Mouse (Mus musculus) forebrain, postnatal 0 days (tissue): Measurements from ENCODE around the gene Cacna2d1. TPM values are rescaled to one million over a fixed set of nuclear protein-coding genes. Genes with fewer than 3 reads are reported as not detected.

Experiments
- ATAC-seq: fragments of 200-750 bp; cut with Nextera tagmentation; 2 replicates; pipeline ENCODE4 v1.8.0; 2017; ENCODE audit warnings: mild to moderate bottlenecking, moderate library complexity
- DNase-seq: peaks from one replicate; pipeline ENCODE4 v3.0.0-alpha.2; 2015
- H3K27ac ChIP-seq: fragments of 300-500 bp; sonication (generic); 2 replicates; pipeline ENCODE4 v1.5.1; 2014; ENCODE audit warnings: low read depth, mild to moderate bottlenecking, antibody characterized with exemption, low read length, moderate library complexity, mixed read lengths
- H3K27me3 ChIP-seq: fragments of 300-500 bp; sonication (generic); 2 replicates; pipeline ENCODE4 v1.6.1; 2014; ENCODE audit warnings: mild to moderate bottlenecking, low read length, mixed read lengths; ENCODE audit not compliant: insufficient read depth
- H3K36me3 ChIP-seq: fragments of 300-500 bp; sonication (generic); 2 replicates; pipeline ENCODE4 v1.6.1; 2014; ENCODE audit warnings: mild to moderate bottlenecking, moderate library complexity; ENCODE audit not compliant: insufficient read depth
- H3K4me1 ChIP-seq: fragments of 300-500 bp; sonication (generic); 2 replicates; pipeline ENCODE4 v1.6.1; 2014; ENCODE audit warnings: antibody characterized with exemption; ENCODE audit not compliant: insufficient read depth
- H3K4me2 ChIP-seq: fragments of 300-500 bp; sonication (generic); 2 replicates; pipeline ENCODE4 v1.6.1; 2014; ENCODE audit warnings: low read depth, mild to moderate bottlenecking, moderate library complexity
- H3K4me3 ChIP-seq: fragments of 300-500 bp; sonication (generic); 2 replicates; pipeline ENCODE4 v1.5.1; 2014; ENCODE audit warnings: low read depth, low read length, mixed read lengths
- H3K9ac ChIP-seq: fragments of 300-500 bp; sonication (generic); 2 replicates; pipeline ENCODE4 v1.6.1; 2014; ENCODE audit warnings: mild to moderate bottlenecking
- H3K9me3 ChIP-seq: fragments of 300-500 bp; sonication (generic); 2 replicates; pipeline ENCODE4 v1.6.1; 2016; ENCODE audit warnings: low read length
- CTCF ChIP-seq: sonication (generic); IDR thresholded peaks from 2 replicates; pipeline ENCODE4 v1.5.1; 2016; ENCODE audit warnings: antibody characterized with exemption, control low read depth, low read depth
- WGBS: fragments of 180-500 bp; shearing (Covaris S2); extraction: QIAGEN DNeasy Blood & Tissue Kit; methylation state at CpG from one replicate; pipeline ENCODE4 v1.1.7; 2014; 5-methylcytosine and 5-hydroxymethylcytosine counted together
- polyA plus RNA-seq: library from polyadenylated mRNA; unstranded; fragments of >200 nt; fragmentation: Nextera tagmentation; extraction: Ambion mirVana; gene quantifications from 2 replicates; pipeline ENCODE4 v1.2.1, GENCODE M21; 2015
- total RNA-seq: library from RNA; depleted of rRNA; stranded (reverse); fragments of >200 nt; gene quantifications from 2 replicates; pipeline ENCODE4 v1.2.3, GENCODE M21; 2014

Gene Cacna2d1
- total and polyA plus RNA-seq, 2 experiments from 2014 or later = 28.5 to 80.4 TPM

DNA sequence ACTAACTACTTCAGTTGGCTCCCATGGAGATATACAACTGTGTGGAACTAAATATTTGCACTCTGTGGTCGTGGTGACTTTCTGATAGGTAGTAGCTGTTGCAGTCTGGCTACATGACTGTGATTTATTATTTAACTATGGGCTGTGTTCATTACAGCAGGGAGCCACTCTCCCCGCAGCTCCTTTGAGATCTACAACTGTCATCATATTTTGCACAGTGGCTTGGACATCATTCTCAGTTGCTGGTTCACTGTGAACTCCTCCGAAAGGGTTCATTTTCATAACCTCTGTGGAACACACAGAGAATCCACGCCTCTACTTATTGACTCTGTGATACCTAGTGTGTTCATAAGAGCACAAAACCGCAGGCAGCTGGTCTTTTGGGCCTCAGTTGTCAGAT, 128.3 kb downstream of the Cacna2d1 start:
- Histone ChIP-seq H3K9me3 (no peaks in the 10 kb centered on the region), H3K36me3 (no peaks in the 10 kb centered on the region), H3K4me2 (no peak overlapping the region), H3K4me1 (no peaks in the 10 kb centered on the region), H3K9ac (no peak overlapping the region), H3K27ac (no peak overlapping the region), H3K27me3 (no peaks in the 10 kb centered on the region), H3K4me3 (no peak overlapping the region)
- ATAC-seq (no peak), DNase-seq (no peak)
- TF ChIP-seq CTCF = no peak
- WGBS = 53% methylated on average over 5 of the region's 5 CpGs

DNA sequence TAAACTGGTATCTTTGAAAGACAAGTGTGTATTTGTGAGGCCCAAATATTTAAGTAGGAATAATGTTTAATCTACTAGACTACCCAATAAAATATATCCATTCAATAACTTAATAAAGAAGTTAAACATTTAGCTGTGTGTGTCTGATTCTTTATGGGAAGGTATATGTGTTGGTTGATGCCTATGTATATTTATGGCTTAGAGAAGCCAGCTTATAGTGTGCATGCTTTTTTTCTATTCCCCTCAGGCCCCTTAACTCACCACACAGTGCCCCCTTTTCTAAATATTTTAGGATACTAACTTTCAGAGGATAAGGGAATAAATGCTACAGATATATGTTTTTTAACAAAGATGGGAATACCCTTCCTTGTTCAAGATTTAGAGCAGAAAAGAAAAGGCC, 128.8 kb downstream of the Cacna2d1 start:
- no peak overlapping the region for H3K4me2 ChIP-seq
- no peak overlapping the region for H3K4me3 ChIP-seq
- H3K4me1 ChIP-seq = no peaks in the 10 kb centered on the region
- DNase-seq = no peak
- no peak overlapping the region for H3K9ac ChIP-seq
- no peaks in the 10 kb centered on the region for H3K27me3 ChIP-seq
- no peak for ATAC-seq
- H3K27ac ChIP-seq = no peak overlapping the region
- no peak for TF ChIP-seq CTCF
- no peaks in the 10 kb centered on the region for H3K36me3 ChIP-seq
- no peaks in the 10 kb centered on the region for H3K9me3 ChIP-seq

DNA sequence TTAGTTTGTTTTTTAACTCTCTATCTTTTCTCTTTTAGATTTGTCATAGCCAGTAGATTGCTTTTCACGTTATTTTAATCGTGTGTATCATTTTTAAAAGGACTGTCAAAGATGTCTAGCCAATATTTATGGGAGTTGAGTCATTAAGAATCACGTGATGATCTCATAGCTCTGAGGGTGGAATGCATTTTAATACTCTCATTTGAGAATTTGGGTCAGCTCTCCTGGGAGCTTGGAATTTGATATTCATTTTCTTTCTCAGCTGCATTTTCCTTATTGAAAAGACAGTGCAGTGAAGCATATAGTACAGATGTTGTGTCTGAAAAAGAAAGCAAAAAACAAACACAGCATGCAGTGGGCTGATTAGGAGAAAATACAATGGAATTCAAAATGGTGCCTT, 129.5 kb downstream of the Cacna2d1 start:
- no peak for TF ChIP-seq CTCF
- no peaks in the 10 kb centered on the region for H3K9me3 ChIP-seq
- ATAC-seq (no peak), DNase-seq (no peak)
- no peaks in the 10 kb centered on the region for H3K4me1 ChIP-seq
- H3K27ac ChIP-seq = no peak overlapping the region
- no peak overlapping the region for H3K9ac ChIP-seq
- no peak overlapping the region for H3K4me3 ChIP-seq
- H3K27me3 ChIP-seq = no peaks in the 10 kb centered on the region
- WGBS = 66% methylated on average over 3 of the region's 3 CpGs
- H3K4me2 ChIP-seq = no peak overlapping the region
- no peaks in the 10 kb centered on the region for H3K36me3 ChIP-seq

DNA sequence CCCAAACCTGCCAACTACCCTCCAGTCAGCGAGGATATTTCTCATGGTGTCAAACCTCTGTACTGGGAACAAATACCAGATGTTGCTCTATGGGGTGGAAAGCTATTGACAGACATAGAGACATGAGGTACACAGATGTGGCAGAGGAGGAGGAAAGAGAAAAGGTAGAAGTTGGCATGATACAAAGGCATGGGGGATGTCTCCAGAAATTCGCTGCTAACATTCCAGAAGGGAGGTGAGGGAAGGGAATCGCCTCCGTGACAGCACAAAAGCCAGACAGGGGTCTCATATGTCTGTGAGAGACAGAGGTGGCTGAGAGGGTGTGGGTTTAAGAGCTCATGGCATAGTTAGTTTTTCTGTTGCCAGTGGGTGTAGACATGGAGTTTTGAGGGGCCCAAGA, 131.3 kb downstream of the Cacna2d1 start:
- no peak overlapping the region for H3K4me2 ChIP-seq
- no peak overlapping the region for H3K27ac ChIP-seq
- H3K27me3 ChIP-seq = no peaks in the 10 kb centered on the region
- no peaks in the 10 kb centered on the region for H3K9me3 ChIP-seq
- DNase-seq = no peak
- ATAC-seq = no peak
- TF ChIP-seq CTCF = no peak
- no peak overlapping the region for H3K9ac ChIP-seq
- no peaks in the 10 kb centered on the region for H3K4me1 ChIP-seq
- no peak overlapping the region for H3K4me3 ChIP-seq
- 91% methylated on average over 4 of the region's 4 CpGs for WGBS
- no peaks in the 10 kb centered on the region for H3K36me3 ChIP-seq

DNA sequence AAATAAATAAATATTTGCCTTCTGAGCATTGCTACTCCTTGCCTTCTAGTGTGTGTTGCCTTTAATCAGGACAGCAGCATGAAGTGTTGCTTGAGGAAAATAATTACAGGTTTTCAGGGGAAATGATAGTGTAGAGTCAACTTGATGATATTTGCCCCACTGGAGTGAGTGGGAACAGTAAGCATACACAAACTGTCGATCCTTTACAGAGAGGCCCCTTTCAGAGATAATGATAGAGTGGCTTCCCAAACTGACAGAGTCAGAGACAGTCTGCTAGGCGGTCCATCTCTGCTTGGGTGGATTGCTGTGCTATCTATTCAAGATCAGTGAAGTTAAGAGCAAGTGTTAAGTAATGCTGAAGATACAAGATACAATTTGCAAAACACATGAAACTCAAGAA, 147.8 kb downstream of the Cacna2d1 start:
- WGBS = 72% methylated on average over 2 of the region's 2 CpGs
- no peaks in the 10 kb centered on the region for H3K9me3 ChIP-seq
- no peak overlapping the region for H3K9ac ChIP-seq
- H3K4me2 ChIP-seq = no peak overlapping the region
- TF ChIP-seq CTCF = no peak
- no peaks in the 10 kb centered on the region for H3K36me3 ChIP-seq
- no peaks in the 10 kb centered on the region for H3K4me1 ChIP-seq
- DNase-seq = no peak
- no peak overlapping the region for H3K4me3 ChIP-seq
- H3K27ac ChIP-seq = no peak overlapping the region
- ATAC-seq = no peak
- H3K27me3 ChIP-seq = no peaks in the 10 kb centered on the region

DNA sequence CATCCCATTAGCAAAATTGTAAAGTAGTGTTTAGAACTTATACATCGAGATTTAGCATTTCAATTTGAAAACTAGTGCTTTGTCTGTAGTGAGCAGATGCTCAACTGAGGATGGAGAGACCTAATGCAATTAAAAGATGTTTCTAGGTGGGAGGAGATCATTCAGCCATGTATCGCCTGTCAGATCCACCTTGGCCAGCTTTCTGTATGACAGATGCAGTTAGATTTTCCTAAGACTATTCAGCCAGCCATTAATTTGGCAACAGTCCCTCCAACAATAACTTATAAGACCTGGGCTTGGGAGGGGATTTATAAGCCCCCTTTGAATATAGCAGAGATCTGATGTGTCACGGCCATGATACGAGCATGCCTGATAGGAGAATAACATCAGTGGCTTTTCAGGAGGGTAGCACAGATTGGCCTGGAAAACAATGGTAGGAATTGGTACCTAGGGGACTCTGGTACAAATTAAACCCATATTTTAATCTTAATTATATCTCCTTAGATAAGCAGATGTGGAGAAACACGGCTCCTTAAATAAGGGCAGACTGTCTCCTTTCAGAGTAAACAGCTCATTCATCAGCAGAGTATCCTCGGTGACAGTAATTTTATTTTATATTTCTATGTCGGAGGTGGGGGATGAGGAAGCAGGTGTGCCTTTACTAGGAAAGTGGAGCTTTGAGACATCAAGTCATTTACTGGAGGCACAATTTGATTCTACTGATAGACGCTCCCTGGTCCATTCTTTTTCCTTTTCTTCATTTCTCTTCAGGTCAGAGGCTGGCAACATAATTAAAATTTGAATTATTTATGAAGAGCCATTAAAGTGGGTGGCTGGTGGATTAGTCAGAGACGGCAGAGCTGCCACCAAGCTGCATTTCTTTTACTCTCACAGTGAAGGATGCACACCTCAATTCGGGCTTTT, 152.8 kb downstream of the Cacna2d1 start:
- TF ChIP-seq CTCF = no peak
- no peak; the same call in 1 of the 2 replicates for ATAC-seq
- Histone ChIP-seq H3K27me3 (no peaks in the 10 kb centered on the region), H3K27ac (no peak overlapping the region), H3K4me1 (no peaks in the 10 kb centered on the region), H3K36me3 (no peaks in the 10 kb centered on the region), H3K9ac (no peak overlapping the region), H3K4me3 (no peak overlapping the region), H3K9me3 (no peaks in the 10 kb centered on the region), H3K4me2 (0 out of 2 replicates have a peak overlapping the region, but pooled peaks have one; percentile 6)
- DNase-seq = peak; percentile 31
- WGBS = 28% methylated on average over 10 of the region's 10 CpGs

DNA sequence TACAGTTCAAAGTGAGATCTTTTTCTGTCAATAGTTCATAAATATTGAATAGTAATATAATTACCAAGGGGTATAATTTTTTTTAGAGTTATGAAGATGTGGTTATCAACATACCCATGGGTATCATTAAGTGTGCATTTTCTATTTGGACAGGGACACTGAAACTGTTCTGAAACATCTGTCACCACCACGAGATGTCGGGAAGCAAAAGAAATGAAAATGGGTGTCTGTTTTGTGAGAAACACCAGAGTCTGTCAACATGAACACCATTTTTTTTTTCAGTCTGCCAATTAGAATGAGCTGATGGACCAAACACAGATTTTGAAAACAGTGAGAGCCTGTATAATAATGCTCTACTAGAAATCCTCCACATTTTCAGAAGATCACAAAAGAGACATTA, 153.5 kb downstream of the Cacna2d1 start:
- no peak for DNase-seq
- H3K4me1 ChIP-seq = no peaks in the 10 kb centered on the region
- no peak for TF ChIP-seq CTCF
- H3K4me3 ChIP-seq = no peak overlapping the region
- H3K9me3 ChIP-seq = no peaks in the 10 kb centered on the region
- no peak overlapping the region for H3K27ac ChIP-seq
- H3K36me3 ChIP-seq = no peaks in the 10 kb centered on the region
- WGBS = 30% methylated on average over 2 of the region's 2 CpGs
- ATAC-seq = no peak
- H3K4me2 ChIP-seq = no peak overlapping the region
- H3K27me3 ChIP-seq = no peaks in the 10 kb centered on the region
- no peak overlapping the region for H3K9ac ChIP-seq
